Mouse (Mus musculus): Measurements from ENCODE around the gene Gm20890. TPM values are rescaled to one million over a fixed set of nuclear protein-coding genes. Genes with fewer than 3 reads are reported as not detected.
"Not testable (repeated sequence)": the region's sequence is repeated elsewhere in the genome, so short reads cannot be mapped to it uniquely, and the experiment has no call there.

The Gm20890 gene
- polyA plus RNA-seq (2016; fragmentation: Nextera tagmentation; extraction: Ambion mirVana), result not detected in 2 replicates

DNA sequence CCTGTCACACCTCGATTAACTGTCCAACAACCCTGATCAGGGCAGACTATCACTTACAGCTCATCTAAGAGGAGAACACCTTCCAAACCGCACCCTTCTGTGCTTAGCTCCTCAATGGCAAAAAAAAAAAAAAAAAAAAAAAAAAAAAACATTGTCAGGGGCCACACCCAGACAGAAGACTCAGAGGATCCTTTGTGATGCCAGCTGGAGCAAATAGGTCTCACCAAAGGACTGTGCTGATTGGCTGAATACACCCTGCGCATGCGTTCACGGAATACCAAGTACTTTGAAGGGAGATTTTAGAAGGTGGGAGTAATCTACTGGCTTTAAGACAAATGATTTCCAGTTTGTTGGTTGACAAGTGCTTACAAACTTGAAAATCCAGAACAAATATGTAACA, at the start of gene Gm20890:
Gene Gm20890, minus strand, starts transcription at position 101 of the 400 bp plus-strand sequence.
- no CpG with 5 or more reads among the region's 5 CpGs for WGBS
- not testable (repeated sequence) for H3K4me2 ChIP-seq (replicated peaks)

More for the DNA sequence above, at the start of gene Gm20890:
- H3K36me3 ChIP-seq; H3K27ac ChIP-seq; H3K4me3 ChIP-seq; H3K27me3 ChIP-seq (replicated peaks); ATAC-seq (ENCODE audit: low FRiP score, low read depth); H3K9ac ChIP-seq; H3K9me3 ChIP-seq; H3K4me1 ChIP-seq: not testable (repeated sequence)

Measured in neural tube, embryonic 12.5 days (tissue).